Mouse (Mus musculus) adrenal gland, adult 10 weeks (tissue): ENCODE results near the gene Abca8a. TPM values are rescaled to one million over a fixed set of nuclear protein-coding genes. Genes with fewer than 3 reads are reported as not detected.

Experiments
- polyA plus RNA-seq: library from polyadenylated mRNA; stranded (reverse); fragments of 350-450 nt; fragmentation: Illumina TruSeq; extraction: RNeasy Lipid Tissue Mini Kit (QIAGEN cat#74804); gene quantifications from one replicate; pipeline ENCODE4 v1.2.3, GENCODE M21; 2014; ENCODE audit warnings: low read depth, low replicate concordance

The Abca8a gene
- 61.3 TPM for polyA plus RNA-seq

GRCm38 (mm10) chr11:110095858-110096257 is at the start of gene Abca8a:
Gene Abca8a, minus strand, starts transcription at chr11:110095978.

DNA sequence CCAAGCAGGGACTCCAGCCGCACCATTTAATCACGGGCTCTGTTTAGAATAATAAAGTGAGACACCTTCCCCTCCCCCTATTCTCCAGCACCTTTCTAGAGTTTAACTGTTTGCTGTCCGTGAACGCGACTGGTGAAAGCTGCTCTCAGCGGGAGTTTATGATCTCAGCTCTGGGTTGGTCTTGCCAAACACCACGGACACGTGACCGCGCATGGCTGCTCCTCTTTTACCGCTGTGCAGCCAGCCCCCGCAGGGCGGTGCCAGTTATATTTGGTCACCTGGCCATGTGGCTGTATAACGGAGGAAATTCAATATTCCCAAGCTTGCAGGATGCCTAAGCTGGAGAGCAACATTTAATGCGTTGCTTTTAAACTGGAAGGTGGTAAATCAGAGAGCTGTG is 100.2 kb downstream of the Abca8a start, which contains the start of gene Abca8b:
Gene Abca8b (minus strand): TSS at position 222 of the 400 bp plus-strand sequence.

Other genes with a start within 250 kb of the Abca8a start
- 33.8 TPM for gene Abca8b, start 100.1 kb downstream of the Abca8a start, polyA plus RNA-seq
- 21.9 TPM for gene Abca9, start 72.2 kb upstream of the Abca8a start, polyA plus RNA-seq
- gene Abca6, start 155.8 kb upstream of the Abca8a start, polyA plus RNA-seq: 14.4 TPM
- 26.2 TPM for gene Abca5, start 241.7 kb upstream of the Abca8a start, polyA plus RNA-seq